Mouse (Mus musculus) ovary, postnatal 36 days (tissue): ENCODE measurements around the gene Nr2f1.
A peak's percentile ranks its signal among the peaks of the same experiment; 100 is the strongest.
"Not testable (repeated sequence)": the region's sequence is repeated elsewhere in the genome, so short reads cannot be mapped to it uniquely, and the experiment has no call there.

Source experiments
- DNase-seq: peaks from one replicate; pipeline ENCODE4 v3.0.0; 2022; ENCODE audit warnings: low spot score, mixed read lengths

Gene Nr2f1

DNA sequence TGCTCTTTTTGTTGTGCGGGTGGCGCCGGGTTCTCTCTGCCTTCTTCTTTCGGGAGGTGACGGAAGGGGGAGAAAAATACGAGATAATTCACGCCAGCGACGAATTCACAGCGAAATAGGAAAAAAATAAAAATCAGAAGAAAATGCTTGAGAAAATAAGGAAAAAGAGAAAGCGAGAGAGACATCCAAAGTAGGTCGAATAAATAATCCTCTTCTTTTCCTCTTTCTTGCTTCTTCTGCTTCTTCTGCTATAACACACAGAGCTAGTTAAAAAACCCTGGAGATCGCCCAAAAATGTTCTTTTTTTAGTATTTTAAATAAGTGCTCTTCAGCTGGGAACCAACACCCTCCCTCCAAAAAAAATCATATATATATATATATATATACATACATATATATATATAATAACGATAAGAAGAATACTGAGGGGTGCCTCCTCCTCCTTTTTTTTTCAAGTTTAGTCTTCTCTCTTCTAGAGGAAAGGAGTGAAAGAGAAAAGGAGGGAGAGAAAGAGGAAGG lies at the start of gene Nr2f1:
Gene Nr2f1, minus strand, starts transcription at position 116 of the 519 bp plus-strand sequence.
- no peak for DNase-seq

DNA sequence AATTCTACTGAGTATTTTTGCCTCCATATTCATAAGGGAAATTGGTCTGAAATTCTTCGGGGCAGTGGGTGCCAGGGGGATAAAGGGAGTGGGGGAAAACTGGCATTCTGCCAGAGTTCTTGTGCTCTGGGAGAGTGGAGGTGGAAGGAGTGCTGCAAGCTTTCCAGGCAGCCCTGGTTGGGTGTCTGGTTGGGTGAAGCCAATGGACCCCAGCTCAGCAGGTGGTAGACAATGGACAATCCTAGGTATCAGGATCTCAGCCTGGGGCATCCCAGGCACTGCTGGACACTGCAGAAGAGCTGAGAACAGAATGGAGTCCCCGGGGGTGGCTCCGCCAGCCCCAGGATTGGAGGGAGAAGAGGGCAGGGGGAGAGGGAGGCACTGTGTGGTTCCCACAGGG lies 22.1 kb upstream of the Nr2f1 start:
- no peak for DNase-seq

DNA sequence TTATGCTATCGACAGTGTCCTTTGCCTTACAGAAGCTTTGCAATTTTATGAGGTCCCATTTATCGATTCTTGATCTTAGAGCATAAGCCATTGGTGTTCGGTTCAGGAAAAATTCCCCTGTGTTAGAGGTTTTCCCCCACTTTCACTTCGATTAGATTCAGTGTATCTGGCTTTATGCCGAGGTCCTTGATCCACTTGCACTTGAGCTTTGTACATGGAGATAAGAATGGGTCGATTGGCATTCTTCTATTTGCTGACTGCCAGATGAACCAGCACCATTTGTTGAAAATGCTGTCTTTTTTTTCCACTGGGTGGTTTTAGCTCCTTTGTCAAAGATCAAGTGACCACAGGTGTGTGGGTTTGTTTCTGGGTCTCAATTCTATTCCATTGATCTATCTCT lies 20.7 kb upstream of the Nr2f1 start:
- not testable (repeated sequence) for DNase-seq

DNA sequence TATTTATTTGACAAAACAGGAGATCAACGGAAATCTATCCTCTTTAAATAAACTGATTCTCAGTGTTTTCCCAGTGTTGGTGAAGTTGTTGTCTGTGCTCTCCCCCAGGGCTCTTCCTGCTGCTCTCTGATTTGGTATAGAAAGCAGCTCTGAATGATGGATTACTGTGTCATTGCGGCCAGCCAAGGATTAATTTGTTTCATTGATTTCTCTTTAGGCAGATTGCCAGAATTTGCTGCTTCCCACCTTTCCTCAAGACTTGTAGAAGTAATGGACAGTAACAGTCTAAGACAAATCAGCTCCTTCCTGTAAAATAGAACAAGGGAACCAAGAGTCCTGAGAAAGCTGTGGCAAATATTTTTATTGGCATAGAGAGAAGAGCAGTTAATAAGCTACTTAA lies 15.7 kb upstream of the Nr2f1 start:
- no peak for DNase-seq

DNA sequence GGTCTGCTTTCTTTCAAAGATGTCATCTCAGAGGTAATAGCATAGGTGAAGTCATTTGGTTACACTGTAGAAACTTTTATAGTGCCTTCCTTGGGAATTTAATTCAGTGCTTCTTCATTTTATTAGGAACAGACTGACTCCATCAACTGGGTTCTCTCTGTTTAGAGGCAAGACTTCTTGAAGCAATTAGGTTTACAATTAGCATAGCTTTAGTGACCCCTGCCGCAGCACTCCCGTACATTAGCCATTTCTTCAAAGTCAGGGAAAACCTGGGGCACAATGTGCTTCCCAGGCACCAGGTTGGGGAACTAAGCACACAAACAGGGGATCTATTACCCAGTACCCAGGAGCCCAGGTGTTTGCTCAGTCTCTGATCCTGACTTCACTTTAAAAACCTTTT lies 13.6 kb upstream of the Nr2f1 start:
- DNase-seq: no peak

DNA sequence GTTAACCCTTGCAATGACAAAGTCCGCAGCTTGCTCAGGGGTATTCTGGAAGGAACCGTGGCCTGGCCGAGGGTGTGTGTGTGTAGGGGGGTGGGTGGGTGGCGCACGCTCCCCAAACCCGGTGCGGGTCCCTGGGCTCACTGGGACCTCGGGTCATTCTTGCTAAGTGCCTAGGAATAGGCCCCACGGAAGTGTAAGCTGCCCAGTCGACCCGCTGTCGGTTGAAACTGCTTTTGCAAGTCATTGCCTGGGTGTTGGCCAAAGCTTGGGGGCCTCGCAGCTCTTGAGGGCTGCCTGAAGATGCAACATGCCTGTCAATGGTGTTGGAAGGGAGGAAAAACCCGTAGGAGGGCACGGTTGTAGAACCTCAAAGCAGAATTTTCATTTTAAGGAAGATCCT lies 12.6 kb upstream of the Nr2f1 start:
- DNase-seq: no peak

DNA sequence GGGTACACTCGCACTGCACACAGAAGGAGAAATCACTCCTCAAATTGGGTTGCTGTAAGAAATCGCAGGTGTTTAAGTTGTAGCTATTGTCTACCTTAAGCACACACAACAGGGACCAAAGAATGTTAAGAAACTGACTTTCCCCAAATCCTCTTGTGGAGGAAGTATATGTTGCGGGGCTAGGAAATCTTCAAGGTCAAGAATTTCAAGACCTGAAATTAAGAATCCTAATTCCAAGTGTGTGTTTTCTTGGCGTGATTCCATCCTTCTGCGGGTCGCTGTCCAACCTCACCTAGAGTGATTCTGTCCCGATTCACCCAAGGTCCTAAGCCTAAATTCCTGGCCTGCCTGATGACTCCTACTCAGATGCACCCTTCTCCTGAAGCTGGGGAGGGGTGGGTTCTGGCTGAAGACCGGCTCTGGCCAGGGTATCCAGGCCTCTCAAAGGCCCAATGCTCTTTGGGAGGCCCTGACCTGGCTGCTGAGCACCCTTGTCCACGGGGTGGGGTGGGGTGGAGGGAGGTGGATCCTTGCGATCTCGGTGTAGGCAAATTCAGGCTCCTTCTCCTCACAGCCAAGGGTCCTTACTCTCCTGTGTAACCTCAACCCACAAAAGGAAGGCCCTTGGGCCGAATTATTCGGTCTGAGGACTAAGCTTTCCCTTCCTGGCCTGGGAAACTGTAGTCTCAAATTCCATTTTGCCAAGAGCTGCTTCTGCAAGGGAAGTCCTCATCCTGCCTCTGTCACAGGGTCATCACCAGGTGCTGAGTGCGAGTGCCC lies 11.9 kb upstream of the Nr2f1 start:
- DNase-seq: no peak

DNA sequence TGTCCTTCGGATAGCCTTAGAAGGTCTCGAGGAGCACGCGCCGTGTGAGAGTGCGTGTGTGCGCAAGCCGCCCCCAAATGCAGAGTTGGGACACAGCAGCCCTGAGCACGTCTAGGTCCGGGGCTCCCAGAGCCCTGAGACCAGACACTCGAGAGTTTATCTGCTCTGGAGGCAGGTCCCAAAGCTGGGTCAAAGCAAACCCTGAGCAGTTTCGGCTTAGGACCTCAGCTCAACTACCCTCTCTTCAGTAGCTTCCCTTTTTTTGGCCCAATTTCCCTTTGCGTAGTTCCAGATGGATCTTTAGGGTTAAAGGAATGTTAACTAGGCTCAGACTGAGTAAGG lies 11.2 kb upstream of the Nr2f1 start:
- no peak for DNase-seq

DNA sequence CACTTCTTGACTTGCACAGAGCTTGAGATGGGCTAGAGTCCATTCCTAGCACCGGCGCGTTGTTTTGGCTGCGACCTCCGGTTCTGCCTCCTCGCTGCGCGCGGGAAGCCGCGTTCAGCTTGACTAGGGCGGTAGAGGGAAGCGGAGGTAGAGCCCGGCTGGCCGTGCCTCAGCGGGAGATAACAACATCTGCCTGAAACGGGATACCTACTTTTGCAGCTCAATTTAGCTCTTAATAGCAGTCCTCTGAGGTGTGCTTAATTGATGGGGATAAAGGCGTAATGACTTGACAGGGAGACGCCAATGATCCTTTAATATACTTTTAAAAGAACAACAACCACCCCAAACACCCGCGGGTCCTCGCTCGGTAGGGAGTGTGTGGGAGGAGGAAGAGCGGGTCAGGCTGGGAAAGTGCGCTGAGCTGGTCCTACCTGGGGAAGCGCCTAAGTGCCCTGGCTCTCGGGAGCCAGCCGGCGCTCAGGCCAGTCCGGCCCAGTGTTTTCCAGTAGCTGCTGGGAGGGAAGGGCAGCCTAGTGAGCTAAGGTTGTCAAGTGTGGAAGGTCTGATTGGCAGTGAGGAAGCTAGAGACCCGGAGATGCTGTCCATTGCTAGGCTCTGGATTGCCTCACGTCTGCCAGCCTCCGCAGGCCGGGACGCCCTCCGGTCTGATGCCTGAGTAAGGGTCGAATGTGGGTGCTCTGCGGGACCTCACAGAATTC lies 10.6 kb upstream of the Nr2f1 start:
- DNase-seq: peak; percentile 31

DNA sequence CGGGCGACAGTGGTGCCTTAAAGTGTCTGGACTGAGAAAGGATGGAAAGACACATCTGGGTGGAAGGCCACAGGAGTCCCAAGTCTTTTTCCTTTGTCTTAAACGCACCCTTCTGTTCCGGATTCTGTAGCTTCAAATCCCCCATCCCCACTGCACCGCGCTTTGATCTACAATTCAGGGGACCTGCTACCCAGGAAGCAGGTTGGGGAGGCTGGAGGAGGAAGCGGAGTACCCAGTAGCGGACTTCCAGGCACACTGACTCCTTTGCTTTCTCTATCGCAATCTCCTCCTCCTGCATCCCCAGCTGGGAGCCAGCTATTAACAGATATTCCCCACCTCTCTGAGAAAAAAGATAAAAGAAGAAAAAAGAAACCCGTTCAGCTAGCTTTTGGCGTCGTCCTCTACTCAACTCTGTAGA lies 10.1 kb upstream of the Nr2f1 start:
- no peak for DNase-seq

DNA sequence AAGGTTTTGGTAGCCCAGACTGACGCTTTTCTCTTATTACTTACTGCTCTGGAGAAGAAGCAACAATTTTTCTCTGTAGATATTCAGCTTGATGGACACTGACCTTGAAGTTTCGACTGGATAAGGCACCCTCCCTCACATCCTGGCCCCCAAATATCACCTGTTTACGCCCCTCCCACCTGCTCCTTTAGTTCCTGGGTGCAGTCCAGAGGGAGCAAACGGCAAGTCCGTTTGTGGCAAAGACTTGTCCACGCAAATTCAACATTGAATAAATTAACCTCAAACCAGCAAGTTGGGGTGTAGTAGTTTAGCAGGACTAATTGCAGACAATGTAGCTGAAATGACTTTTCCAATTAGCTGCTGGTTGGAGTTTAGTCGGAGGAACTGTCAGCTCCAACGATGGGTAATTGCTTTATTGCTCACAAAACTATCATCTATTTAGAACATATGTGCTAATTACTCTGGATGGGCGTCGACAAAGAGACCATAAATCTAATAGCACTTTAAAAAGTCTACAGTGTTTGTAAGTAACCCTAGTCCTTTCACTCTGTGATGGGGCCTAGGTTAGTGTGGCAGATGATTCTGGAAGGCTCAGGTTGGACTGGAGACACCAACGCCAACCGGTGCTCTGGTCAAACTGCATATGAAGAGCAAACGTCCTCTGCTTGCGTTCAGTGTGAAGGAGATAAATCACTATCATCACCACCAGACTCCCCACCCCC lies 9.3 kb upstream of the Nr2f1 start:
- DNase-seq: no peak

DNA sequence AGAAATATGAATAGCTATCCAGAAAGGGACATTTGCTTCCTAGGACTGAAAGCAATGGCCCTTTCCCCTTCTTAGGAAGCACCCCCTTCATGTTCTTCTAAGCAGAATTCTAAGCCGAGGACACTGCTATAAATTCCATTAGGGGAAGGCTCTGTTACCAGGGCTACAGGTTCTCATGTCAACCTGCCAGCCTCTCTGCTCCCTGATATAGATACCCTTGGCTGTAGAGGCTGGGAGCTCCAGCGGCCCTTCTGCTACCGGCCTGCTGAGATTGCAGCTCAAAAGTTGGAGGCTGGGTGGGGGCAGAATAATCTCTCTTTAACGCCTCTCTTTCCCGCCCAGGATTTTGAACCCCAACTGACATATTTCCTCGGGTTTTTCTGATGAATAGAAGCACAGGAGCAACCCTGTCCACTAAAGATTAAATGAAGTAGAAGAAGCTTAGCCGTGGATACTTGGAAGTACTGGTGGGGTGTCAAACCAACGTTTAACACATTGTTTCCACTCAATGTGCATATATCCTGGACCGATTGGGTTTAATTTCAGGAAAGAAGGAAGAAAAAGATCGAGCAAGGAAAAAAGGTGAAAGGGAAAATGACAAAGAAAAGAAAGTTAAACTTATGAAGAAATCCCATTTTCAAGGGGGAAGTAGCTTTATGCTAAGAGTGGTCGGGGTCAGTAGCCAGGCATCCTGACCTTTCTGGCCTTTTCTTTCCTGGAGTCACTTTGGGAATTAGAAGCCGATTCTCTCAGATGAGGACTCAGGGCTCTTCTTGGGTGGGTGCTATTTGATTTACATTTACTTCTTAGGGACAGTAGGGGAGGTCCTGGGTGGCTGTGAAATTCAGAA lies 8.5 kb upstream of the Nr2f1 start:
- no peak for DNase-seq

DNA sequence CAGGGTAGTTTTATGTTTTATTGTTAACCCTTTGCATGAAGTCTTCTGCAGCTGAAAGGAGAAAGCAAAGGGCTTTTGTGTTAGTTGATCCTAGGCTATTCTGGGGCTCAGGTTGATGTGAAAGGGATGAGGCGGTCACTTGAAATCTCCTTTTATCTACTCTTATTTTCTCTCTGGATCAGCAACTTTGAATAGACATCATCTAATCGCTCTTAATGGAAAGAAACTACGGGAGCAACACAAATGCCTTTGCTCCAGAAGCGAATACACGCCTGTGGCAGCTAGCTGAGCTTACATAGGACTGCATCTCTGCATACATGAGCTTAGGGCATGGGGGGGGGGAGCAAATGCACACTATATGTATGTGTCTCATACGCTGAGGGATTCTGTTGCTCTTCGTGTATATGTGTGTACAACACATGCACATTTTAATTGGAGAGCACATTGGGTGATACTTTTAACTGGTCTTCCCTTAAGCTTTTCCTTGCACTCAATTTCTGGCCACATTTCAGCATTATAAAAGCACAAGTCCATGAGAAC lies 7.4 kb upstream of the Nr2f1 start:
- no peak for DNase-seq

DNA sequence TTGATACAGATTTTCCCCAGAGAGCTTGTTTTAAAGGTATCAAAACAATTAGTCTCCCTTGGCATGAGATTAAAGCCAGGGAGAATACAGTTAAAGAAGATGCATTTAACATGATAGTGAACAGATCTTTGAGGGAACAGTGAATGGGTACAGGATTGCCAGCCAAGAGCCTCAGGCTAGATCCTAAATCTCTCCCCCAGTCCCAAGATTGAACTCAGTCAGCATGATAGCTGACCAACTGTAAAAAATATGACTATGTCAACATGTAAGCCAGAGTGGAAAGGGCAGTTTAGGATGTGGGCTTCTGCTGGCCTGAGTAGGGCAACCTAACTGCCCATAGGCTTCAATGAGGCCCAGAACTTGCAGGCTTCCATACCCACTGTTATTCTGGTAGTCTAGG lies 5.9 kb upstream of the Nr2f1 start:
- no peak for DNase-seq

DNA sequence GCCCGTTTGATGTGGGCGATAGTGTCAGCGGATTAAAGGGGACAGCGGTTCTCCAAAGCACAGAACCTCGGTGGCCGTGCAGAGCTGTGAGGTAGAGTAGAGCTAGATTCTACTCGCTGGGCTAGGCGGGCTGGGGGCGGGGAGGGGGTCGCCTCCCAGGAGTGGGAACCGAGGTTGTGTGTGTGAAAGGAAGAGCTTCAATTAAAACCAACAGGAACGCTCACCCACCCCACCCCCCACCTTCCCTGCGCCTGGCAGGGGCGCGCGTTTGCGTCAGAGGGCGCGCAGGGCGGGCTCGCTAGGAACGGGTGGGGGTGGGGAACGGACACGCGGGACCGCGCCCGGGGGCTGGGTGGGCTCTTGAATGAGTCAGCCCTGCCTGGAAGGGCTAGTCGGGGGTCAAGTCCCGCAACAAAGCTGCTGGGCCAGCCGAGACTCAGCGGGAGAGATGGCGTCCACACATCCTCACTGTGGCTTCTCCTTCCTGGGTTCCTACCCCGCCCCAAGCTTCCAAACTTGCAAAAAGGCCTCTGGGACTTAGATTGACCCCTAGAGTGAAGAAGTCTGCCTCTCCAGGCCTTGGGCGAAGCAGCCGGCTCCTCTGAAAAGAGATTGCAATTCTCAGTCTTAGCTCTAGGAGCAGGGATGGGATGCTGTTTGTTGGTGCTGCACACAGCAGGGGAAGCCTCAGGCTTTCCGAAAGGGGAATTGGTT lies 3.9 kb upstream of the Nr2f1 start:
- peak; percentile 37 for DNase-seq

DNA sequence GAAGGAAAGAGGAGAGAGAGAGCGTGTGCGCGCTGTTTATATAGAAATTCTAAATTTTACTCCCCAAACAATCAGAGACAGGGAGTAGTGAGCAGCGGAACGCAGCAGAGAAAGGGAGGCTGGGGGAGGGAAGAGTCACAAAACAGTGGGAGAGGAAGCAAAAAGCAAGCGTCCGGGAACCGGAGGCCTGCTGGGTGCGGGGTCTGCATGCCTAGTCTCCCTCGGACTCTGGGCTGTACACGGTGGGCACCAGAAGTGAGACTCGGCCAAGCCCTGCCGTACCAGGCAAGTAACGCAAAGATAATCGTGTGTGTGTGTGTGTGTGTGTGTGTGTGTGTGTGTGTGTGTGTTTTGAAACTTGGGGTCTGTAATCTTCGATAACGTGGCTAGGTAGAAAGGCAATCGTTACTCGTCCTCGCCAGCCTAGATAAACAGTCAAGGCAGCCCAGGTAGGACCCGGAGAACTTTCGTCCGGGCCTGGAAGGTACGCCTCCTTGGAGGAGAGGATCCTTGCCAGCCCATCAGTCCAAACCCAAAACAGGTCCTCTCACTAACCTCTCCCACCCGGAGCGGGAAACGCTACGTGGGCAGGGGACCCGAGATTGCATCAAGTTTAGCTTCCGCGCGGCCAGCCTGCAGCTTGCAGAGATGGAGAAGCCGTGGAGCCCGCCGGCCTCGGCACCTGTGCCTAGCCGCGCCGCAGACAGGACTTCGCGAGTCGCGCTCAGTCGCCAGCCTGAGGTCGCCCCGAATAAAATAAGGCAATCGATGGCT lies 3.2 kb upstream of the Nr2f1 start:
- peak; percentile 41 for DNase-seq

DNA sequence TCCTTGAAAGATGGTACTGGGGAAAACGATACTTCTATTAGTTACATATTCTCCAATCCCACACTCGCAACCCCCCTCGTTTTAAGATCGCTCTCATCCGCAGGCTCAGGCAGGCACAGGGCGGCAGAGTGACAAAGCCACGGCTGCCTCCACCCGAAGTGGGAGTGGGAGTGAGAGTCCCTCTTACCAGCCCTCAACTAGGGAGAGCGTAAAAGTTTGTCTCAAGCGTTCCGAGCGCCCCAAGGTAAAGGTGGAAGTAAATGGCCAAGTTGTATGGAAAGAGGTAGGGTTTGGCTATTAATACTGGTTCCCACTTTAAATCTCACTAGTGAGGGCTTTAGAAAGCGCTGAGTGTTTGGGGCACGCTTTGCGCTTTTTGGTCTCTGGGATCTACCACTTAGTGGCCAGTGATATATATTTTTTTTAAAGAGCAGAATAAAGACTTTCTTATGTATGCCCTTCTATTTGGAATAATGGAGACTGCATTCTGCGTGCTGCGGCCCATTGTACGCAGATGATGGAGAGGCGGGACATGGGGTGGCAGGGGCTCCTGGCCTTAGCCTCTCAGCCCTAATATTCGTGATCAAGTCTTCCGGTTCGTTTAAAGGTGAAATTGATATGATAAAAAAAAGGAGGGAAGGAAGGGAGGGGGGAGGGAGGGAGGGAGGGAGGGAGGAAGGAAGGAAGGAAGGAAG lies 2.5 kb upstream of the Nr2f1 start:
- no peak for DNase-seq

DNA sequence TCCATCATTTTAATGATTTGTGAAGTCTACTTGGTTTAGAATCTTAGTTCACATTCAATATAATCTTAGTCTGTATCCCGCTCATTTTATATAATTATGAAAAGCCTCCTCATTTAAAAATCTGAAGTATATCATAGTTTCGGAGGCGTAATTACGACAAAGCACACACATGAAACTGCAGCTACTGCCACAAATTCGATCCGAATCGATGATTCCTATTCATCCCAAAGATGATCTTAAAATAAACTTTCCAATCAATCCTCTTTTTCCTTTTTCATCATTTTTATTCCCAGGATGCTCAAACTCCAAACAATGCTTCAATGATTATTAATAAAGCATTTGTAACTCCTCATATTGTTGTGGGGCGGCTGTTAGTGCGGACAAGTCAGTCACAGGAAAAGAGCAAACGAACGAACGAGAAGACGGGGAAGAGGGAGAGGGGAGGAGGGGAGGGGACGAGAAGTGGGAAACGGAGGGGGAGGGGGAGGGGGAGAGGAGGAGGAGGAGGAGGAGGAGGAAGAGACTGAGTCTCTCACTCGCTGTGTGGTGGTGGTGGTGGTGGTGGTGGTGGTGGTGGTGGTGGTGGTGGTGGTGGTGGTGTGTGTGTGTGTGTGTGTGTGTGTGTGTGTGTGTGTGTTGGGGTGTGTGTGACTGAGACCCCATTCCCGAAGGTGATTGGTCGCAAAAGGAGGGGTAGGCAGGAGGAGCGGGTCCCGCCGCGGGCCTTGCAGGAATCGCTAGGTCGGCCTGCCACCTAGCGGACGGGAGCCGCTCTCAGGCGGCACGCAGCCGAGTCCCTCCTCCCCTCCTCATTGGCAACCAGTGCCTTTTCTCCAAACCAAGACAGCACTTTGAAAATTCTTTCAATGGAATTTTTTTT lies 1.7 kb upstream of the Nr2f1 start:
- DNase-seq: peak; percentile 85

DNA sequence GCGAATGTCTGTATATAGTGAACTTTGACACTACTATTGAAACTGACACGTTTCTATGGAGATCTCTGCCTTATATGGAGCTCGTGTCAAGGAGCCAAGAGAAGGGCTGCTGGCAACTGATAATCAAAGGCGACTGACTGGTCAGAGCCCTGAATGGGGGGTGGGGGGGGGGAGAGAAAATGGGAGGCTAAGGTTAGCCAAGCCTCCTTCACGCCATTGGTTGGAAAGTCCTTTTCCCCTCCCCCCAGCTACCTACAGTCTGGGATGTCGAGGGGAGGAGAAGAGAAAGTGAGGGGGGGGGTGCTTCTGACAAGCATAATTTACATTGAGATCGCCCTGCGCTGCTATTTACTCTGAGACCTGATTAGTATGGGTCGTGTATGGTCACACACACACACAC lies 850 bp upstream of the Nr2f1 start:
- DNase-seq: no peak
